ENCODE assay signal across 8 mouse cellular contexts in genomic region chr4:152491250-152491899, GRCm38 (mm10). TPM values are rescaled to one million over a fixed set of nuclear protein-coding genes. Genes with fewer than 3 reads are reported as not detected.
A peak's percentile ranks its signal among the peaks of the same experiment; 100 is the strongest.
DNase-seq lines count a peak whose midpoint lies in the region; ATAC-seq and TF ChIP-seq lines count a peak whose summit lies in the region.

No protein-coding gene starts in this region.

- 52% methylated on average over 15 of the region's 15 CpGs for WGBS in forebrain, embryonic 12.5 days

- no peak overlapping the region for H3K4me2 ChIP-seq in forebrain, embryonic 12.5 days

- TF ChIP-seq POLR2A in brain, embryonic 14.5 days (IDR thresholded peaks at IDR 0.05; ENCODE audit: borderline replicate concordance, extremely low read depth, insufficient read depth, insufficient read length, poor library complexity, severe bottlenecking): no peak

- peak; percentile 82 for TF ChIP-seq CTCF in brain, embryonic 14.5 days (IDR thresholded peaks at IDR 0.05; ENCODE audit: borderline replicate concordance, extremely low read depth, insufficient read depth, insufficient read length)

- ATAC-seq in forebrain, embryonic 12.5 days (ENCODE audit: low FRiP score): 0 out of 2 replicates have a peak, but pooled peaks have one; percentile 17
- ATAC-seq in megakaryocyte progenitor cell, adult 5-6 weeks (replicated peaks; ENCODE audit: poor library complexity): peak; percentile 92

- peak; percentile 83 for DNase-seq in MN1 (ENCODE audit: low spot score)
- DNase-seq in brain, embryonic 14.5 days (ENCODE audit: low read depth): peak; percentile 70
- DNase-seq in heart, postnatal 4 days: peak; percentile 82
- DNase-seq in layer of hippocampus, postnatal 14 days (ENCODE audit: low spot score in 2 of 2): peak; percentile 71 to 75
- DNase-seq in right cerebral cortex, adult 18-20 months: peak; percentile 78
- DNase-seq in urinary bladder, postnatal 25 days (ENCODE audit: low spot score): peak; percentile 71

- H3K9ac ChIP-seq in forebrain, embryonic 12.5 days: no peak overlapping the region

- no peak overlapping the region for H3K27ac ChIP-seq in forebrain, embryonic 12.5 days

- H3K36me3 ChIP-seq in forebrain, embryonic 12.5 days (replicated peaks): peaks cover 7% of the 10 kb centered on the region

- H3K4me3 ChIP-seq in forebrain, embryonic 12.5 days (replicated peaks): no peak overlapping the region

- no peaks in the 10 kb centered on the region for H3K9me3 ChIP-seq in forebrain, embryonic 12.5 days

- H3K4me1 ChIP-seq in forebrain, embryonic 12.5 days: peaks cover 7% of the 10 kb centered on the region; the same call in 1 of the 2 replicates

- no peaks in the 10 kb centered on the region; the same call in 1 of the 2 replicates for H3K27me3 ChIP-seq in forebrain, embryonic 12.5 days

RNA-seq across cellular contexts. Expression of gene Kcnab2, which starts 13.7 kb away (rescaled TPM):
- 8.5 and 15.5 TPM in 2 replicates for polyA plus RNA-seq in brain, embryonic 14.5 days (2012; rRNA removed)
- polyA plus RNA-seq in forebrain, embryonic 12.5 days (2016; fragmentation: Nextera tagmentation; extraction: Ambion mirVana): 16.6 and 17.1 TPM in 2 replicates
- total RNA-seq in heart, postnatal 4 days (2021): 1 to 10 TPM; 2.3 to 2.4 TPM
- 100 to 1,000 TPM; 423 to 447 TPM for total RNA-seq in layer of hippocampus, postnatal 14 days (2021)
- total RNA-seq in megakaryocyte progenitor cell, adult 5-6 weeks (2015): 39.8 and 46.3 TPM in 2 replicates
- 75.2 and 84.8 TPM in 2 replicates for total RNA-seq in megakaryocyte progenitor cell, adult 5-6 weeks (2017)

RNA-seq across cellular contexts. Expression of gene Nphp4, which starts 14.9 kb away (rescaled TPM):
- polyA plus RNA-seq in brain, embryonic 14.5 days (2012; rRNA removed): 7.9 and 10.0 TPM in 2 replicates
- polyA plus RNA-seq in forebrain, embryonic 12.5 days (2016; fragmentation: Nextera tagmentation; extraction: Ambion mirVana): 7.3 and 7.5 TPM in 2 replicates
- total RNA-seq in heart, postnatal 4 days (2021): 1 to 10 TPM; 1.5 to 2.6 TPM
- 10 to 100 TPM; 24.0 to 25.1 TPM for total RNA-seq in layer of hippocampus, postnatal 14 days (2021)
- total RNA-seq in megakaryocyte progenitor cell, adult 5-6 weeks (2015): 0.39 and 0.72 TPM in 2 replicates
- 0.12 and 0.14 TPM in 2 replicates for total RNA-seq in megakaryocyte progenitor cell, adult 5-6 weeks (2017)

Comparison
In these comparisons a context has a peak if more than half of its experiments do, and no peak if none do; other contexts are left out.
1. RNA of gene Kcnab2, which starts 13.7 kb away (total RNA-seq): 423 to 447 TPM in layer of hippocampus, postnatal 14 days and 39.8 to 84.8 TPM in megakaryocyte progenitor cell, adult 5-6 weeks; 2.3 to 2.4 TPM in heart, postnatal 4 days; every median in the first group is over 10 times any median in the second.
2. RNA of gene Nphp4, which starts 14.9 kb away (total RNA-seq): 24.0 to 25.1 TPM in layer of hippocampus, postnatal 14 days; 1.5 to 2.6 TPM in heart, postnatal 4 days and 0.12 to 0.72 TPM in megakaryocyte progenitor cell, adult 5-6 weeks; every median in the first group is over 4 times any median in the second.
3. Peak in every context shown above with its lines, with median percentiles within 50 percentile points of each other: DNase-seq.